Mouse (Mus musculus) liver, postnatal 0 days (tissue): ENCODE measurements around the gene Sncb.

Source experiments
- CTCF ChIP-seq: sonication (generic); IDR thresholded peaks from 2 replicates; pipeline ENCODE4 v1.5.1; 2016; ENCODE audit warnings: antibody characterized with exemption, low read depth
- EP300 ChIP-seq: IDR thresholded peaks from 2 replicates; pipeline ENCODE4 v1.6.1; 2016; ENCODE audit warnings: antibody characterized with exemption, low read depth, mild to moderate bottlenecking

- TF ChIP-seq CTCF (no peak), EP300 (no peak)
These were observed 28.2 kb downstream of the Sncb start for GRCm38 (mm10) chr13:54738213-54738601.
